ENCODE assay signal across 8 mouse cellular contexts in the genomic region with DNA sequence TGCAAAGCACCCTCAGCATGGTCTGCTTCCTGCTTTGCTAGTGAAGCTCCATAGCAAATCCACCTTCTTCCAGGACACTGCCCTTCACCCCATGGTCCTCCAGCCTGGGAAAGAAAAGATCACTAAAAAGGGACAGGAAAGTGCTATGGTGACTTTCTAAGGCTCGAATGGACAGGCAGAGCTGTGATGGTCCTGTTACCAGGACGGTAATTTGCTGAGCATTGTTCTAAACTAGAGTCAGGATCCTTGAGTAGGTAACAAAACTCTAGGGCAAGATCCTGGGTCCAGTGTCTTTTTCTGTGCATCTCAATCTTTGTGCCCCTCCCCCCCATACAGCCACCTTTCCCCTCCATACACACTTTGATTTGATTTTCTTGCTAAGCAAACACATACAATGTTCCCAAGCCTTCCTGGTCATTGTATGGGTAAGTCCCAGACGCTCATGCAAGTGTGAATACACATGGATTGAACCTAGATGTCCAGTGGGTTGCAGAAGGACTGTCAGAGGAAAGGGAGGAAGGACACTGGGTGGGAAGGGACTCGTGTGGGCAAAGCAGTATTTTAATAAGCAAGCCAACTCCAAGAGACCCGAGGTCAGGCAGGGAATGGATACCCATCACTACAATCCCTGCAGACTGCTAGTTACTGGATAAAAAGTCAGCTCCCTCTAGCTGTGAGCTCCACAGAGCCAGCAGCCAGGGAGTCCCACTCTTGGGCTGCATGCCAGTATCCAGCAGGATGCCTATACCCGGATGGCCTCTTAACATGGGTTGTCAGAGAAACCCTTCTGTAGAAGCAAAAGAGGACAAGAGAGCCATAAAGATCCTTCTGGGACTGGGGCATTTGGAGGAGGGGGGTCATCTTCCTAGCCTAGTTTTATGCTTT.
DNase-seq lines count a peak whose midpoint lies in the region; ATAC-seq and TF ChIP-seq lines count a peak whose summit lies in the region.

No protein-coding gene starts in this region.

- DNase-seq in frontal cortex, postnatal 14 days (ENCODE audit: low spot score in 2 of 2): no peak
- DNase-seq in adrenal gland, postnatal 25 days: peak; percentile 59
- DNase-seq in kidney, postnatal 0 days (ENCODE audit: low spot score): peak; percentile 80
- DNase-seq in embryo, embryonic 11 days: no peak
- DNase-seq in natural killer cell, adult 2 months (ENCODE audit: low spot score in 2 of 2): no peak

- H3K4me3 ChIP-seq in heart, embryonic 12.5 days: no peak overlapping the region
- H3K4me3 ChIP-seq in kidney, postnatal 0 days (replicated peaks; ENCODE audit: low read depth, low read length): no peak overlapping the region
- no peak overlapping the region for H3K4me3 ChIP-seq in lung, embryonic 16.5 days (ENCODE audit: low read length)

- H3K9ac ChIP-seq in heart, embryonic 12.5 days: peak overlapping the region; percentile 40; the same call in 1 of the 2 replicates
- H3K9ac ChIP-seq in kidney, postnatal 0 days (ENCODE audit: low read depth, low read length): no peak overlapping the region
- peak overlapping the region; percentile 60 for H3K9ac ChIP-seq in lung, embryonic 16.5 days (ENCODE audit: low read length)

- no peaks in the 10 kb centered on the region for H3K27me3 ChIP-seq in heart, embryonic 12.5 days (replicated peaks)
- no peaks in the 10 kb centered on the region for H3K27me3 ChIP-seq in kidney, postnatal 0 days (ENCODE audit: insufficient read depth, low read length)
- H3K27me3 ChIP-seq in lung, embryonic 16.5 days (ENCODE audit: control insufficient read depth, insufficient read depth, low read depth, low read length): no peaks in the 10 kb centered on the region

- peak overlapping the region; percentile 33; the same call in 1 of the 2 replicates for H3K4me2 ChIP-seq in heart, embryonic 12.5 days
- H3K4me2 ChIP-seq in kidney, postnatal 0 days (ENCODE audit: low read length): no peak overlapping the region
- no peak overlapping the region for H3K4me2 ChIP-seq in lung, embryonic 16.5 days (ENCODE audit: low read depth, low read length)

- H3K4me1 ChIP-seq in heart, embryonic 12.5 days (replicated peaks): peaks cover 45% of the 10 kb centered on the region
- peaks cover 39% of the 10 kb centered on the region for H3K4me1 ChIP-seq in kidney, postnatal 0 days (replicated peaks; ENCODE audit: insufficient read depth, low read length)
- H3K4me1 ChIP-seq in lung, embryonic 16.5 days (replicated peaks; ENCODE audit: control insufficient read depth, insufficient read depth, low read length): peaks cover 58% of the 10 kb centered on the region

- H3K27ac ChIP-seq in heart, embryonic 12.5 days (ENCODE audit: poor library complexity, severe bottlenecking): peak overlapping the region; percentile 75
- peak overlapping the region; percentile 47 for H3K27ac ChIP-seq in kidney, postnatal 0 days
- peak overlapping the region; percentile 91 for H3K27ac ChIP-seq in lung, embryonic 16.5 days (ENCODE audit: low read length)

- H3K9me3 ChIP-seq in heart, embryonic 12.5 days (replicated peaks): no peaks in the 10 kb centered on the region
- no peaks in the 10 kb centered on the region for H3K9me3 ChIP-seq in kidney, postnatal 0 days (replicated peaks; ENCODE audit: low read length)
- no peaks in the 10 kb centered on the region for H3K9me3 ChIP-seq in lung, embryonic 16.5 days (ENCODE audit: control insufficient read depth, low read length)

- peak; percentile 62 for TF ChIP-seq CTCF in kidney, postnatal 0 days (IDR thresholded peaks at IDR 0.05; ENCODE audit: low read depth)

- 26% methylated on average over 6 of the region's 6 CpGs for WGBS in heart, embryonic 12.5 days
- 37% methylated on average over 6 of the region's 6 CpGs for WGBS in kidney, postnatal 0 days
- WGBS in lung, embryonic 16.5 days: 23% methylated on average over 6 of the region's 6 CpGs

- no peaks in the 10 kb centered on the region for H3K36me3 ChIP-seq in heart, embryonic 12.5 days
- no peaks in the 10 kb centered on the region for H3K36me3 ChIP-seq in kidney, postnatal 0 days (ENCODE audit: insufficient read depth, low read length)
- H3K36me3 ChIP-seq in lung, embryonic 16.5 days (ENCODE audit: control insufficient read depth, insufficient read depth, low read length): no peaks in the 10 kb centered on the region

- 0 out of 2 replicates have a peak, but pooled peaks have one; percentile 17 for ATAC-seq in frontal cortex, adult (ENCODE audit: low TSS enrichment)
- peak; percentile 69 for ATAC-seq in heart, embryonic 12.5 days (ENCODE audit: insufficient number of reproducible peaks, low FRiP score)
- no peak for ATAC-seq in kidney, postnatal 0 days (replicated peaks; ENCODE audit: low FRiP score, low read depth)
- peak; percentile 60; the same call in 1 of the 2 replicates for ATAC-seq in lung, embryonic 16.5 days (ENCODE audit: low read depth)

Comparison
In these comparisons a context has a peak if more than half of its experiments do, and no peak if none do; other contexts are left out.
1. DNase-seq: peak in adrenal gland, postnatal 25 days (single experiment) and kidney, postnatal 0 days (single experiment); none in frontal cortex, postnatal 14 days (0 of 2), embryo, embryonic 11 days (single experiment) and natural killer cell, adult 2 months (0 of 2).
2. Peak in every context shown above with its lines, with median percentiles within 50 percentile points of each other: H3K27ac ChIP-seq.